Mouse (Mus musculus) CH12.LX (cell line): ENCODE results near the gene Ylpm1. TPM values are rescaled to one million over a fixed set of nuclear protein-coding genes. Genes with fewer than 3 reads are reported as not detected.

ENCODE experiments used
- DNase-seq: peaks from one replicate; pipeline ENCODE4 v3.0.0-alpha.2; 2013; ENCODE audit errors: extremely low read depth
- H3K27ac ChIP-seq: 2 replicates; pipeline ENCODE4 v1.5.1; 2012; ENCODE audit warnings: low read depth, mild to moderate bottlenecking, control low read depth, moderate library complexity; ENCODE audit not compliant: insufficient read depth
- H3K27me3 ChIP-seq: replicated peaks from 2 replicates; pipeline ENCODE3; 2012; ENCODE audit warnings: inconsistent platforms
- H3K36me3 ChIP-seq, 2 experiments: replicated peaks in 1 of 2; 2 replicates each; pipeline versions ENCODE3 to v1.6.1; 2012; ENCODE audit warnings: inconsistent platforms in 1 of 2, low read length in 1 of 2, mild to moderate bottlenecking in 1 of 2, mixed read lengths in 1 of 2, moderate library complexity in 1 of 2; ENCODE audit not compliant: control insufficient read depth in 1 of 2, insufficient read depth in 1 of 2
- H3K4me1 ChIP-seq, 2 experiments: 2 replicates each; pipeline ENCODE4 v1.6.1; 2012; ENCODE audit warnings: inconsistent platforms in 1 of 2, moderate library complexity in 1 of 2; ENCODE audit not compliant: insufficient read depth in 2 of 2, control insufficient read depth in 1 of 2
- H3K4me2 ChIP-seq: 2 replicates; pipeline ENCODE4 v1.6.1; 2012; ENCODE audit warnings: low read depth, mild to moderate bottlenecking, control low read depth; ENCODE audit not compliant: poor library complexity, insufficient read depth, severe bottlenecking
- H3K4me3 ChIP-seq, 3 experiments: fragments of 150-350 bp in 1 of 3; sonication (generic) in 1 of 3; replicated peaks in 1 of 3; 2 replicates each; pipeline versions ENCODE3 to v1.5.1; 2011 to 2012; ENCODE audit warnings: low read depth in 2 of 3, low read length in 2 of 3, mild to moderate bottlenecking in 2 of 3, moderate library complexity in 2 of 3, control low read depth in 1 of 3, improper control_type of control experiment in 1 of 3, inconsistent platforms in 1 of 3, mixed read lengths in 1 of 3; ENCODE audit not compliant: poor library complexity in 1 of 3
- H3K79me2 ChIP-seq: replicated peaks from 2 replicates; pipeline ENCODE4 v1.6.1; 2012; ENCODE audit warnings: mild to moderate bottlenecking, moderate library complexity; ENCODE audit not compliant: control insufficient read depth, poor library complexity, insufficient read depth, severe bottlenecking; ENCODE audit errors: extremely low read depth
- H3K9ac ChIP-seq: 2 replicates; pipeline ENCODE4 v1.6.1; 2012; ENCODE audit warnings: low read depth, mild to moderate bottlenecking, control low read depth, moderate library complexity; ENCODE audit not compliant: insufficient read depth
- H3K9me3 ChIP-seq: replicated peaks from 2 replicates; pipeline ENCODE3; 2012; ENCODE audit warnings: low read length, inconsistent platforms, mixed read lengths
- CHD1 ChIP-seq: IDR thresholded peaks from 2 replicates; pipeline ENCODE4 v1.6.1; 2012; ENCODE audit warnings: low read depth, low read length, improper control_type of control experiment, inconsistent platforms
- CHD2 ChIP-seq: IDR thresholded peaks from 2 replicates; pipeline ENCODE4 v1.6.1; 2011; ENCODE audit warnings: low read length, improper control_type of control experiment
- CTCF ChIP-seq, 2 experiments: IDR thresholded peaks in 1 of 2; conservative IDR thresholded peaks in 1 of 2; 2 replicates each; pipeline ENCODE4 v1.5.1; 2011 to 2012; ENCODE audit warnings: low read depth in 2 of 2, low read length in 2 of 2, improper control_type of control experiment in 1 of 2, inconsistent platforms in 1 of 2, mild to moderate bottlenecking in 1 of 2, moderate library complexity in 1 of 2
- ELF1 ChIP-seq: IDR thresholded peaks from 2 replicates; pipeline ENCODE4 v1.6.1; 2014; ENCODE audit warnings: low read depth, mild to moderate bottlenecking, inconsistent platforms, low read length, improper control_type of control experiment
- EP300 ChIP-seq: IDR thresholded peaks from 2 replicates; pipeline ENCODE4 v1.6.1; 2011; ENCODE audit warnings: low read length, improper control_type of control experiment
- HCFC1 ChIP-seq: IDR thresholded peaks from 2 replicates; pipeline ENCODE4 v1.6.1; 2012; ENCODE audit warnings: low read depth, mild to moderate bottlenecking, inconsistent platforms, low read length, improper control_type of control experiment
- JUND ChIP-seq: conservative IDR thresholded peaks from 2 replicates; pipeline ENCODE4 v1.6.1; 2011; ENCODE audit warnings: low read depth, low read length, improper control_type of control experiment
- MYC ChIP-seq: IDR thresholded peaks from 2 replicates; pipeline ENCODE4 v1.6.1; 2011; ENCODE audit warnings: low read depth, mild to moderate bottlenecking, improper control_type of control experiment, low read length
- NRF1 ChIP-seq: IDR thresholded peaks from 2 replicates; pipeline ENCODE4 v1.6.1; 2014; ENCODE audit warnings: low read depth, mild to moderate bottlenecking, inconsistent platforms, low read length, improper control_type of control experiment, moderate library complexity
- POLR2AphosphoS2 ChIP-seq: IDR thresholded peaks from 2 replicates; pipeline ENCODE4 v1.6.1; 2011; ENCODE audit warnings: low read depth, low read length, improper control_type of control experiment
- RAD21 ChIP-seq: IDR thresholded peaks from 2 replicates; pipeline ENCODE4 v1.6.1; 2011; ENCODE audit warnings: low read depth, mild to moderate bottlenecking, low read length, improper control_type of control experiment, moderate library complexity
- RCOR1 ChIP-seq: conservative IDR thresholded peaks from 2 replicates; pipeline ENCODE4 v1.6.1; 2012; ENCODE audit warnings: low read depth, mild to moderate bottlenecking, inconsistent platforms, low read length, improper control_type of control experiment
- SIN3A ChIP-seq: IDR thresholded peaks from 2 replicates; pipeline ENCODE4 v1.6.1; 2012; ENCODE audit warnings: low read length, improper control_type of control experiment, inconsistent platforms
- TBP ChIP-seq: conservative IDR thresholded peaks from 2 replicates; pipeline ENCODE4 v1.6.1; 2011; ENCODE audit warnings: low read depth, low read length, improper control_type of control experiment
- USF2 ChIP-seq: conservative IDR thresholded peaks from 2 replicates; pipeline ENCODE4 v1.6.1; 2011; ENCODE audit warnings: low read depth, low read length, improper control_type of control experiment
- ZMIZ1 ChIP-seq: IDR thresholded peaks from 2 replicates; pipeline ENCODE4 v1.6.1; 2012; ENCODE audit warnings: low read depth, mild to moderate bottlenecking, inconsistent platforms, low read length, improper control_type of control experiment
- ZNF384 ChIP-seq: IDR thresholded peaks from 2 replicates; pipeline ENCODE4 v1.6.1; 2012; ENCODE audit warnings: low read depth, low read length, improper control_type of control experiment, inconsistent platforms
- dilution Hi-C: fragments of 300-500 bp; cut with MboI; formaldehyde crosslinking; loops from 2 replicates; pipeline ENCODE4 v1.14.3; 2020; ENCODE audit warnings: low sequenced_read_pairs; ENCODE audit not compliant: extremely low pct_unique_long_range_greater_than_20kb, extremely low pct_ligation_motif_present
- in situ Hi-C: fragments of 300-500 bp; cut with MboI; formaldehyde crosslinking; loops from 3 replicates; pipeline ENCODE4 v1.14.3; 2019; ENCODE audit warnings: low sequenced_read_pairs, low pct_ligation_motif_present, low pct_unique_long_range_greater_than_20kb, mixed read lengths
- polyA plus RNA-seq: library from polyadenylated mRNA; unstranded; fragments of >175 nt; gene quantifications from 2 replicates; pipeline ENCODE4 v1.2.1, GENCODE M21; 2012; ENCODE audit warnings: low read depth; ENCODE audit not compliant: insufficient read length
- total RNA-seq, 2 experiments: library from RNA; depleted of rRNA; stranded (reverse); fragments of 300-350 nt in 1 of 2; fragments of >200 nt in 1 of 2; gene quantifications; 2 replicates each; pipeline ENCODE4 v1.2.3; 2012 to 2014

Ylpm1 gene
- total and polyA plus RNA-seq, 3 experiments, result 19.3 to 56.8 (median 20.1) TPM

GRCm38 (mm10) chr12:85084257-85084656 lies 88.1 kb downstream of the Ylpm1 start:
- dilution Hi-C loops, result no loop called here
- Histone ChIP-seq H3K27me3 (no peaks in the 10 kb centered on the region), H3K36me3 (peaks cover 23 to 32% of the 10 kb centered on the region in 2 experiments), H3K4me3 (no peak overlapping the region), H3K9me3 (peaks cover 3% of the 10 kb centered on the region), H3K27ac (peak overlapping the region; percentile 26; the same call in 1 of the 2 replicates), H3K9ac (0 out of 2 replicates have a peak overlapping the region, but pooled peaks have one; percentile 17), H3K4me2 (no peak overlapping the region), H3K4me1 (peaks cover 7 to 15% of the 10 kb centered on the region in 2 experiments), H3K79me2 (no peaks in the 10 kb centered on the region)
- in situ Hi-C loops, result no loop called here
- TF ChIP-seq MYC, result no peak
- no peak for TF ChIP-seq CHD2
- TF ChIP-seq HCFC1, result no peak
- no peak for TF ChIP-seq CHD1
- no peak for TF ChIP-seq CTCF (conservative IDR thresholded peaks at IDR 0.05 in 1 of 2, IDR thresholded peaks at IDR 0.05 in 1 of 2; ENCODE audit: low read depth in 2 of 2, low read length in 2 of 2)
- no peak for TF ChIP-seq RAD21
- no peak for TF ChIP-seq TBP
- no peak for TF ChIP-seq EP300
- no peak for TF ChIP-seq USF2
- no peak for TF ChIP-seq SIN3A
- no peak for TF ChIP-seq ZNF384
- TF ChIP-seq ELF1, result no peak
- no peak for TF ChIP-seq ZMIZ1
- no peak for TF ChIP-seq RCOR1
- TF ChIP-seq NRF1, result no peak
- no peak for TF ChIP-seq JUND
- DNase-seq, result no peak

GRCm38 (mm10) chr12:85084941-85085340 lies 88.8 kb downstream of the Ylpm1 start:
- no peak for DNase-seq
- Histone ChIP-seq H3K9me3 (peaks cover 6% of the 10 kb centered on the region), H3K9ac (no peak overlapping the region), H3K36me3 (peaks cover 28 to 39% of the 10 kb centered on the region in 2 experiments), H3K27me3 (no peaks in the 10 kb centered on the region), H3K27ac (0 out of 2 replicates have a peak overlapping the region, but pooled peaks have one; percentile 26), H3K4me3 (no peak overlapping the region), H3K4me1 (peaks cover 7 to 15% of the 10 kb centered on the region in 2 experiments), H3K79me2 (no peaks in the 10 kb centered on the region), H3K4me2 (no peak overlapping the region)
- dilution Hi-C loops, result no loop called here
- in situ Hi-C loops, result no loop called here
- TF ChIP-seq POLR2AphosphoS2 (0 out of 2 replicates have a peak, but pooled peaks have one; percentile 11), RCOR1 (no peak)
